Mouse (Mus musculus): ENCODE measurements around the gene Hdlbp.

GRCm38 (mm10) chr1:93465066-93465465, 13.5 kb downstream of the Hdlbp start:
- TF ChIP-seq CTCF (IDR thresholded peaks at IDR 0.05; ENCODE audit: control insufficient read depth, insufficient read depth, insufficient replicate concordance, low read depth, low read length) (no peak), POLR2A (IDR thresholded peaks at IDR 0.05; ENCODE audit: control insufficient read depth, low read depth, low read length) (no peak)

All from testis, adult 2 months (tissue).